Mouse (Mus musculus): ENCODE measurements around the gene Nhsl2. TPM values are rescaled to one million over a fixed set of nuclear protein-coding genes. Genes with fewer than 3 reads are reported as not detected.
A peak's percentile ranks its signal among the peaks of the same experiment; 100 is the strongest.

Nhsl2 gene
- total RNA-seq, 2 experiments from 2014 or later, result 6.2 to 7.8 TPM

DNA sequence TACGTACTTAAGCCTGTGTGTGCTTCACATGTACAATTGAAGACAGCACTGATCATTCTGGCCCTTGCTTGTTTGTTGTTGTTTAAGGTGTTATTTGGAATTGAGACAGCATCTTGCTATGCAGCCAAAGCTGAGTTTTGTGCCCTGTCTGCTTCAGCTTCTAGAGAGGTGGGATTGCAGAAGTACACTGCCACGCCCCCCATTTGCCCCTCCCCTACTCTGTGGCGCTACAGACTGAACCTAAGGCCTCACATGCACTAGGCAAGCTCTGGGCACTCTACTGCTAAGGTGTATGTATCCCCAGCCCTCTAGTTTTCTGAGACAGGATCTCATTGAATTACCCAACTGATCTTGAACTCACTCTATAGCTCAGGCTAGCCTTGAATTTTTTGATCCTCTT is 186.5 kb downstream of the Nhsl2 start:
- no peak for DNase-seq
- intact Hi-C loops (cut with DNase I), result no loop called here

GRCm38 (mm10) chrX:102036866-102037361 is 187.7 kb downstream of the Nhsl2 start:
- DNase-seq, result no peak
- intact Hi-C loops (cut with DNase I), result no loop called here

DNA sequence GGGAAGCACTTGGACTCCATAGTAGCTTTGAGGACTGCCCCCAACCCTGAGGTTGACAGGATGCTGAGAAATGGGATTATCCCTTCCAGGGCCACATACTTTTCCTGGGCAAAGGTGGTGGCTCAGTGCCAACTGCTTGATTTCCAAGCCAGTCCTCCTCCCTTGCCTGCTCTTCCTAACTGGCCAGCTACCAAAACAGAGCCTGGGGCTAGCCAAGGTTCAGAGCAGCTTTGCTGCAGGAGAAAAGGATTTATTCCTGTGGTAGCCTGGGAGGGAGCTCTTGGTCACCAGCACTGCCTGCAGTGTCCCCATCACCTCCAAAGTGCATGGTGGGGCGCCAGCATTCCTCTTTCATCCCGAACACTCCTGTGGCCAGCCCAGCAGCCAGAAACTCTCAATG is 188.3 kb downstream of the Nhsl2 start:
- DNase-seq, result peak; percentile 35 to 41
- intact Hi-C loops (cut with DNase I), result no loop called here

GRCm38 (mm10) chrX:102041562-102041961 is 192.4 kb downstream of the Nhsl2 start:
- intact Hi-C loops (cut with DNase I), result no loop called here
- no peak for DNase-seq

DNA sequence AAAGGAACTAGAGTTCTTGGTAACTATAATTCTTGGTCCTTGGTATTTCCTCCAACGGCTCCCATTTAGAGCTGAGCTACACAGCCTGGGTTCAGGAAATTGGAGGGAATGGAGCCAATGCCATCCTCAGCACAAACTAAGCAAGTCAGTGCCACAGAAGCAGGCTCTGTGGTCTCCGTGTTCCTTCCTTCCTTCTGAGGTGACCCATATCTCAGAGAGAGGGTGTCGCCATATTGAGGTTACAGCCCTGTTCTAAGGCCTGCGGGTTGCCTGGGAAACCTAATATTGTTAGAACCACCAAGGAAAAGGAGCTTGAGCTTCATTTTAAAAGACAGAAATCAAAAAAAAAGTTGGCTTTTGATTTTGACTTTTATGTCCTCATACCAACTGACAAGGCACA is 193.2 kb downstream of the Nhsl2 start:
- intact Hi-C loops (cut with DNase I), result no loop called here

GRCm38 (mm10) chrX:102050552-102050951 is 201.4 kb downstream of the Nhsl2 start:
- intact Hi-C loops (cut with DNase I), result no loop called here
- DNase-seq, result no peak

More for the DNA sequence above, 193.2 kb downstream of the Nhsl2 start:
- DNase-seq, result no peak

DNA sequence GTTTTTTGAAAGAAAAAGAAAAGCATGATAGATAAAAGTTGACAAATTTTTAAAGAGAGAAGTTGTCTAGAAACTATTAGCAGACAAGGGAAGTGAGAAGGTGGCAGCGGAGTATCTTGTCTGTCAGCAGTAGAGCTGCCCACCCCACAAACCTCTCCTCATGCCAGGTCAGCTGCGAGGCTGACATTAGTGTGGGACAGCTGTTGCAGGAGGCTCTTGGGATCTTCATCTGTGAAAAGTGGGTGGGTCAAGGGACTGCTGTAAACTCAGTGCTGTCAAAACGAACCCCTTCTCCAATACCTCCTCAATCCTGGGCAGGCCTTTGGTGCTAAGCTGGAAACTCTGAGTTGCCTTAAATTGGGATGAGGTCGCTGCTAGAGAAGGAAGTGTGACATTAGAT is 202.0 kb downstream of the Nhsl2 start:
- DNase-seq, result no peak
- intact Hi-C loops (cut with DNase I), result no loop called here

GRCm38 (mm10) chrX:102053371-102053770 is 204.2 kb downstream of the Nhsl2 start:
- intact Hi-C loops (cut with DNase I), result no loop called here

DNA sequence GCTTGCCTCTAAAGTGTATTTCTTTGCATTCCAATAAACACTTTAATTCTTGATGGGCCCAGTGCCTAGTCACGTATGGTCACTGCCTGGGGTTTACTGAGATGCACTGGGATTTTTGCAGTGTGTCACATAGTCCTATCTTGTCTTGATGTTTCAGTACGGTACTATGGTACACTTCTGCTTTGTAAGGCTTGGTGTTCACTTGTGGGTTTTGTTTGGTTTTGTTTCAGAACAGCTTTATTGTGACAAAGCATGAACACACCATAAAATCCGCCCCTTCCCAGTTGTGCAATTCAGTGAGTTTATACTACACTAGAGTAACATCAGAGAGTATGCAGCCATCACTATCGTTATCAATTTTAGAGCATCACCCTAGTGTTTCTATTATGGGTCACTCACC is 204.8 kb downstream of the Nhsl2 start:
- no peak for DNase-seq
- intact Hi-C loops (cut with DNase I), result no loop called here

More at GRCm38 (mm10) chrX:102053371-102053770, 204.2 kb downstream of the Nhsl2 start:
- no peak for DNase-seq

DNA sequence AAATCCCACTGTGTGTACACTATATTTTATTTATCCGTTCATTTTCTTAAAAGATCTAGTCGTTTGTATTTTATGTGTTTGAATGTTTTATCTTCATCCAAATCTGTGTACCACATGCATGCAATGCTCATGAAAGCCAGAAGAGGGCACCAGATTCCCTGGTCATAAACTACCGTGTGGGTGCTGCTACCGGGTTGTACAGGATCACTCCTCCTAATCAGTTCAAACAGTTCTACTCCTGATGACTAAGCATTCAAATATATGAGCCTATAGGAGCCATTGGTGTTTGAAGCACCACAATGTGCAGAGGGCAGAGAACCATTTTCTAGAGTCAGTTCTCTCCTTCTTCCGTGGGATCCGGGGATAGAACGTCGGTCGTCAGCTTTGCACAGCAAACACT is 210.3 kb downstream of the Nhsl2 start:
- intact Hi-C loops (cut with DNase I), result no loop called here
- peak in 1 of 2 experiments; percentile 23 for DNase-seq

GRCm38 (mm10) chrX:102060243-102060642 is 211.1 kb downstream of the Nhsl2 start:
- intact Hi-C loops (cut with DNase I), result no loop called here

GRCm38 (mm10) chrX:102060891-102061290 is 211.7 kb downstream of the Nhsl2 start:
- intact Hi-C loops (cut with DNase I), result no loop called here
- peak; percentile 42 to 44 for DNase-seq

More at GRCm38 (mm10) chrX:102060243-102060642, 211.1 kb downstream of the Nhsl2 start:
- DNase-seq, result peak in 1 of 2 experiments; percentile 18

GRCm38 (mm10) chrX:102064062-102064461 is 214.9 kb downstream of the Nhsl2 start:
- DNase-seq, result no peak
- intact Hi-C loops (cut with DNase I), result loop anchor here (2.0 kb wide), 1 partner anchor 259 kb away; no protein-coding TSS in a partner anchor

- intact Hi-C loops (cut with DNase I), result loop anchor here (2.0 kb wide), 1 partner anchor 260 kb away; no protein-coding TSS in a partner anchor
- DNase-seq, result no peak
Observed at GRCm38 (mm10) chrX:102065213-102065775, 216.1 kb downstream of the Nhsl2 start.

- intact Hi-C loops (cut with DNase I), result loop anchor here (2.0 kb wide), 2 partner anchors 87 to 111 kb away; no protein-coding TSS in a partner anchor
- peak; percentile 70 to 81 for DNase-seq
Observed at GRCm38 (mm10) chrX:102066134-102066533, 216.9 kb downstream of the Nhsl2 start.

DNA sequence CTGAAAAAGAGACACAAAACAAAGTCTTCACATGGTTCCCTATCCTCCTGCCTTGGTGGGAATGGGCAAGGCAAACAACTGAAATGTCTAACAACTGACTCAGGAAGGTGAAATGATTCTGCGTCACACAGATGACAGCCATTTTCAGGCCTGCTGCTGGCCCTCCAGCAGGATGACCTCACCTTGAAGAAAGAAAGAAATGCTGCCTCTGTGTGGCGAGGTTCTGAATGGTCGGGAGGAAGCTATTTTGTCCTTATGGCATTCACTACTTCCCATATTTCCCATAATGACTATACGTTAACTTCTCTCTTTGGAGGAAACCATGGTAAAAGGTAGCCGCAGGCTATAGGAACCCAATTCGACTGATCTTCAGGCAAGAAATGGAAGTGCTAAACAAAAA is 217.9 kb downstream of the Nhsl2 start:
- intact Hi-C loops (cut with DNase I), result loop anchor here (2.0 kb wide), 2 partner anchors 88 to 112 kb away; no protein-coding TSS in a partner anchor
- DNase-seq, result no peak

GRCm38 (mm10) chrX:102068811-102069540 is 219.8 kb downstream of the Nhsl2 start:
- DNase-seq, result no peak
- intact Hi-C loops (cut with DNase I), result no loop called here

- intact Hi-C loops (cut with DNase I), result loop anchor here (5.0 kb wide), 2 partner anchors 46 to 116 kb away; partner anchors contain the start of genes Pin4 and Rps4x
- DNase-seq, result peak; percentile 72 to 74
Observed at GRCm38 (mm10) chrX:102070591-102071471, 221.6 kb downstream of the Nhsl2 start, which contains the start of gene Rtl5. Rtl5 (minus strand) TSS chrX:102071304.

DNA sequence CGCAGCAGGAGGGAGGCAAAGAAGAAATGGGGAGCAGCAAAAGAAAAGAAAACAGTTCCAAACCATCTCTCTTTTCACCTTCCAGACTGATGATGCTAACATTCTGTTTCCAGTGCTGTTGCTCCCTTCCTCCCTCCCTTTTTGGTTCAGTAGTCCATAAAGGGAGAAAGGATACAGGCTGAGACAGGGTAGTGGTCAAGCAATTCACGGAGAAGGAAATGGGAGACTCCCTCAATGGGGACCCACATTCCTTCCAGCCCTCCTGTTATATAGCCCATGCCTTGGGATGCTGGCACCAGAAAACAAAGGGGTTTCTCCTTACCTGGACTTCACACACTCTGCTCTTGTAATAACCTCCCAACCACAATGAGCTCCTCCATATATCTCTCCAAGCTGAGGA is 222.3 kb downstream of the Nhsl2 start:
- intact Hi-C loops (cut with DNase I), result loop anchor here (5.0 kb wide), 2 partner anchors 46 to 116 kb away; partner anchors contain the start of genes Pin4 and Rps4x
- DNase-seq, result no peak

Measured in heart, postnatal 14 days (tissue).